Mouse (Mus musculus): Measurements from ENCODE around the gene Abcc3.

- TF ChIP-seq POLR2A (IDR thresholded peaks at IDR 0.05; ENCODE audit: borderline replicate concordance, insufficient read depth, low read length) (no peak), CTCF (IDR thresholded peaks at IDR 0.05; ENCODE audit: borderline replicate concordance, insufficient read depth, low read depth, low read length) (no peak)
Observed at GRCm38 (mm10) chr11:94403757-94404156, 11.0 kb upstream of the Abcc3 start.
